Mouse (Mus musculus) E14TG2a.4 (cell line): ENCODE results near the gene Bok.

Experiments used
- H3K27me3 ChIP-seq: 2 replicates; pipeline ENCODE4 v1.6.1; 2014; ENCODE audit warnings: low read length, control low read depth; ENCODE audit not compliant: insufficient read depth
- H3K36me3 ChIP-seq: 2 replicates; pipeline ENCODE4 v1.6.1; 2014; ENCODE audit warnings: low read length, control low read depth; ENCODE audit not compliant: insufficient read depth
- H3K4me1 ChIP-seq: replicated peaks from 2 replicates; pipeline ENCODE4 v1.6.1; 2014; ENCODE audit warnings: low read depth, low read length, control low read depth
- H3K4me3 ChIP-seq: replicated peaks from 2 replicates; pipeline ENCODE4 v1.5.1; 2014; ENCODE audit warnings: mild to moderate bottlenecking, low read length
- H3K9me3 ChIP-seq: 2 replicates; pipeline ENCODE4 v1.6.1; 2014; ENCODE audit warnings: low read length, control low read depth
- CTCF ChIP-seq: conservative IDR thresholded peaks from 2 replicates; pipeline ENCODE4 v1.5.1; 2014; ENCODE audit warnings: low read length
- NANOG ChIP-seq: IDR thresholded peaks from 2 replicates; pipeline ENCODE4 v1.6.1; 2014; ENCODE audit warnings: borderline replicate concordance, low read length, mixed read lengths
- POU5F1 ChIP-seq: IDR thresholded peaks from 2 replicates; pipeline ENCODE4 v1.6.1; 2014; ENCODE audit warnings: low read length, borderline replicate concordance

Bok gene

GRCm38 (mm10) chr1:93686245-93686960, 943 bp downstream of the Bok start:
- no peak for TF ChIP-seq CTCF
- no peak for TF ChIP-seq NANOG
- no peak for TF ChIP-seq POU5F1

GRCm38 (mm10) chr1:93686961-93687320, 1.5 kb downstream of the Bok start:
- Histone ChIP-seq H3K4me1 (peaks cover 35% of the 10 kb centered on the region), H3K9me3 (peaks cover 3% of the 10 kb centered on the region; the same call in 1 of the 2 replicates), H3K36me3 (peaks cover 30% of the 10 kb centered on the region), H3K27me3 (peaks cover 50% of the 10 kb centered on the region), H3K4me3 (peak overlapping the region; percentile 84)
- TF ChIP-seq POU5F1 (no peak), CTCF (no peak), NANOG (no peak)

More at GRCm38 (mm10) chr1:93686245-93686960, 943 bp downstream of the Bok start:
- H3K27me3 ChIP-seq: peaks cover 50% of the 10 kb centered on the region
- peaks cover 35% of the 10 kb centered on the region for H3K4me1 ChIP-seq
- peaks cover 8% of the 10 kb centered on the region; the same call in 1 of the 2 replicates for H3K9me3 ChIP-seq
- H3K36me3 ChIP-seq: peaks cover 25% of the 10 kb centered on the region
- H3K4me3 ChIP-seq: peak overlapping the region; percentile 84

GRCm38 (mm10) chr1:93688154-93688553, 2.7 kb downstream of the Bok start:
- peaks cover 45% of the 10 kb centered on the region for H3K27me3 ChIP-seq
- peaks cover 35% of the 10 kb centered on the region for H3K4me1 ChIP-seq
- TF ChIP-seq CTCF (no peak), NANOG (no peak), POU5F1 (no peak)
- H3K36me3 ChIP-seq: peaks cover 32% of the 10 kb centered on the region
- H3K9me3 ChIP-seq: no peaks in the 10 kb centered on the region
- no peak overlapping the region for H3K4me3 ChIP-seq

GRCm38 (mm10) chr1:93689901-93690496, 4.5 kb downstream of the Bok start:
- peaks cover 31% of the 10 kb centered on the region for H3K27me3 ChIP-seq
- H3K4me3 ChIP-seq: no peak overlapping the region
- TF ChIP-seq NANOG: no peak
- no peak for TF ChIP-seq POU5F1
- TF ChIP-seq CTCF: no peak
- peaks cover 44% of the 10 kb centered on the region for H3K4me1 ChIP-seq
- peaks cover 36% of the 10 kb centered on the region for H3K36me3 ChIP-seq
- H3K9me3 ChIP-seq: no peaks in the 10 kb centered on the region

- no peak for TF ChIP-seq NANOG
- TF ChIP-seq CTCF: no peak
- TF ChIP-seq POU5F1: no peak
- H3K36me3 ChIP-seq: peaks cover 45% of the 10 kb centered on the region
- H3K27me3 ChIP-seq: peaks cover 20% of the 10 kb centered on the region
Observed at GRCm38 (mm10) chr1:93691106-93691505, 5.6 kb downstream of the Bok start.

GRCm38 (mm10) chr1:93691786-93692357, 6.4 kb downstream of the Bok start:
- TF ChIP-seq NANOG (no peak), POU5F1 (no peak), CTCF (no peak)
- H3K9me3 ChIP-seq: no peaks in the 10 kb centered on the region
- no peak overlapping the region for H3K4me3 ChIP-seq
- peaks cover 12% of the 10 kb centered on the region for H3K27me3 ChIP-seq
- H3K36me3 ChIP-seq: peaks cover 45% of the 10 kb centered on the region
- H3K4me1 ChIP-seq: peaks cover 41% of the 10 kb centered on the region

More at GRCm38 (mm10) chr1:93691106-93691505, 5.6 kb downstream of the Bok start:
- Histone ChIP-seq H3K9me3 (no peaks in the 10 kb centered on the region), H3K4me1 (peaks cover 45% of the 10 kb centered on the region), H3K4me3 (no peak overlapping the region)

GRCm38 (mm10) chr1:93692773-93693172, 7.3 kb downstream of the Bok start:
- TF ChIP-seq CTCF: no peak
- no peak for TF ChIP-seq NANOG
- no peak for TF ChIP-seq POU5F1
- peaks cover 3% of the 10 kb centered on the region for H3K27me3 ChIP-seq
- H3K4me1 ChIP-seq: peaks cover 32% of the 10 kb centered on the region
- H3K36me3 ChIP-seq: peaks cover 41% of the 10 kb centered on the region
- no peaks in the 10 kb centered on the region for H3K9me3 ChIP-seq
- H3K4me3 ChIP-seq: no peak overlapping the region

GRCm38 (mm10) chr1:93693502-93693901, 8.0 kb downstream of the Bok start:
- H3K27me3 ChIP-seq: no peaks in the 10 kb centered on the region
- H3K9me3 ChIP-seq: no peaks in the 10 kb centered on the region
- H3K36me3 ChIP-seq: peaks cover 41% of the 10 kb centered on the region
- H3K4me3 ChIP-seq: peak overlapping the region; percentile 39; the same call in 1 of the 2 replicates
- TF ChIP-seq NANOG (no peak), POU5F1 (no peak), CTCF (no peak)
- peaks cover 25% of the 10 kb centered on the region for H3K4me1 ChIP-seq
